Mouse (Mus musculus): ENCODE results near the gene Flt1. TPM values are rescaled to one million over a fixed set of nuclear protein-coding genes. Genes with fewer than 3 reads are reported as not detected.
A peak's percentile ranks its signal among the peaks of the same experiment; 100 is the strongest.

The Flt1 gene
- polyA plus RNA-seq, 1 experiment from 2014 or later = 22.3 TPM

DNA sequence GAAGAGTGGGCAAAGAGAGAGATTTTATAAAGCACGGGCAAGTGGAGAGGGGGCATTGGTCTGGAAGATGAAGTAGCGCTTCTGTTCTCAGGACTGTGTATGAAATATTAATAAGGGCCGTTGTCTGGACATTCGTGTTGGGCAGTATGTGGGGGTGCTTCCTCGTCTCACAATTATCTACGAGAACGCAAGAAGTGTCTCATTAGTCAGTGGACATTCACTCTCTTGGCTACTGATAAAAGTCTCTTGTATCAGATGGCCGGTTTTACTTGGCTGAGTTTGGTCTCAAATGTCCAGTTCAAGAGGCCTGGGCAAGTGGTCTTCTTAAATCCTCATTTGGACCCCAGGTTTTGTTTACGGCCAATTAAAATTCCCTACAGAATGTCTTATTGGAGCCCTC is 60.4 kb downstream of the Flt1 start:
- no peaks in the 10 kb centered on the region for H3K9me3 ChIP-seq (replicated peaks)
- no peaks in the 10 kb centered on the region for H3K36me3 ChIP-seq
- no peaks in the 10 kb centered on the region for H3K27me3 ChIP-seq
- no peak overlapping the region for H3K9ac ChIP-seq
- H3K4me1 ChIP-seq (replicated peaks) = no peaks in the 10 kb centered on the region
- H3K4me2 ChIP-seq = no peak overlapping the region
- 87% methylated on average over 9 of the region's 9 CpGs for WGBS
- no peak overlapping the region for H3K27ac ChIP-seq
- no peak for ATAC-seq (replicated peaks; ENCODE audit: insufficient number of reproducible peaks, insufficient read depth, low FRiP score, low read depth)
- H3K4me3 ChIP-seq = no peak overlapping the region

GRCm38 (mm10) chr5:147659909-147660308 is 65.9 kb downstream of the Flt1 start:
- no peak for ATAC-seq (replicated peaks; ENCODE audit: insufficient number of reproducible peaks, insufficient read depth, low FRiP score, low read depth)
- H3K27ac ChIP-seq = no peak overlapping the region

DNA sequence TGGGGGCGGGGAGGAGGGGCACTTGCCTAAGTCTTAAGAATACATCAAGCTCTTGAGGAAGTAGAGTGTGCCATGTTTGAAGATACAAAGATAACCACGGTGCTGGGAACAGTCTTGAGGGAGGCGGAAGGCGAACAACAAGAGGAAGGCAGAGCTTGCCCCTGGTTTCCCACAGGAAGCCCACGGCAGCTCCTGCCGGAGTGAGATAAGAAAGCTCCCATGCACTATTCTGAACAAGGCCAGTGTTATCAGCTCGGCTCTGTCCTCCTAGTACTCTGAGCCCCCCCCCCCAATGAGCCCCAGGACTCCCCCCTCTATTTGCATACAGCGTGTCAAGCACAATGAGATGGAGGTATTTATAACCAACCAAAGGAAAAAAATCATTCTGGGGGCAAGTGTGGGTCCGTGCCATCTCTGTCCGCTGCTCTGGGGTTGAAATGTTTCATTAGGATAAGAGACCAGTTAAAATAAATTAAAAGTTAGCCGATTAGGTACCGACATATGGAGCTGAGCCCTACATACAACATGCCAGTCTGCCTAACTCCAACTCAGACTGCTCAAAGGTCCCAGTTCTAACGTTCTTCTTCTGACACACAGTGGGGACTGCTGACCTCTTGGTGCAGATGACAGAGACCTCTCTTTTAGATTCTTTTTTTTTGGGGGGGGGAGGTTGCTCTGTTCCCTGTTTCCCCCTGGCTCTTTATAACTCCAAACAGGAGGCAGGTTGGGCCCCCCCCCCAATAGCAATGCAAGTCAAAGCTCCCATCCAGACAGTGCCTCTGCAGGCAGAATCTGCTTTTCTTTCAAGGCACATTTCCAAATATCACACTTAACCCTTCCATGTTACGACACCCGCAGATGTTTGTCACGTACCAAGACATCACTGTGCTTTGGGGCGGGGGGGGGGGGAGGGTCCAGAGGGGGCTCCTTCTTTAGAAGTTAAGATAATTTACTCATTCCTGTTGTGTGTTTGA is 67.6 kb downstream of the Flt1 start:
- WGBS = 19% methylated on average over 17 of the region's 17 CpGs
- peaks cover 9% of the 10 kb centered on the region; the same call in 1 of the 2 replicates for H3K36me3 ChIP-seq
- H3K4me2 ChIP-seq = peak overlapping the region; percentile 52
- H3K27me3 ChIP-seq = no peaks in the 10 kb centered on the region
- peaks cover 21% of the 10 kb centered on the region for H3K4me1 ChIP-seq (replicated peaks)
- H3K9ac ChIP-seq = no peak overlapping the region
- H3K9me3 ChIP-seq (replicated peaks) = no peaks in the 10 kb centered on the region
- peak overlapping the region; percentile 80 for H3K27ac ChIP-seq
- peak; percentile 91 for ATAC-seq (replicated peaks; ENCODE audit: insufficient number of reproducible peaks, insufficient read depth, low FRiP score, low read depth)
- H3K4me3 ChIP-seq = 0 out of 2 replicates have a peak overlapping the region, but pooled peaks have one; percentile 10

More at GRCm38 (mm10) chr5:147659909-147660308, 65.9 kb downstream of the Flt1 start:
- no peak overlapping the region for H3K4me2 ChIP-seq
- no peaks in the 10 kb centered on the region for H3K36me3 ChIP-seq
- no peaks in the 10 kb centered on the region for H3K27me3 ChIP-seq
- peaks cover 21% of the 10 kb centered on the region for H3K4me1 ChIP-seq (replicated peaks)
- H3K9me3 ChIP-seq (replicated peaks) = no peaks in the 10 kb centered on the region
- H3K4me3 ChIP-seq = no peak overlapping the region
- H3K9ac ChIP-seq = no peak overlapping the region
- WGBS = 69% methylated on average over 7 of the region's 7 CpGs

DNA sequence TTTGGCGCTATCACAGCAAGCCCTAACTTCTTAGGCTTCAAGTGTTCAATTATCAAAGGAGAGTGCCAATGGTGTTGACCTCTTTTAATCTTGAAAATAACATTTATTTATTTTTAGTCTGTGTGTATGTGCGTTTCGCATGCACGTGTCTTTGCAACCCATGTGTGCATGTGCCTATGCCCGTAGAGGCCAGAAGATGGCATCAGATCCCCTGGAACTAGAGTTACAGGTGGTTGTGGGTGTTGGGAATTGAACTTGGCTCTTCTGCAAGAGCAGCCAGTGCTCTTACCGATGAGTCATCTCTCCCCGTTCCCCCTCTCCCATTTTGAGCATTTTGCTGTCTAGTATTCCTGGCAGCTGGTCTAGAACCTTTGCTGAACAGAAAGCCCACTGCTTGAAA is 70.0 kb downstream of the Flt1 start:
- no peak overlapping the region for H3K4me3 ChIP-seq
- H3K4me1 ChIP-seq (replicated peaks) = peaks cover 21% of the 10 kb centered on the region
- no peak for ATAC-seq (replicated peaks; ENCODE audit: insufficient number of reproducible peaks, insufficient read depth, low FRiP score, low read depth)
- peaks cover 9% of the 10 kb centered on the region; the same call in 1 of the 2 replicates for H3K36me3 ChIP-seq
- H3K4me2 ChIP-seq = no peak overlapping the region
- no peak overlapping the region for H3K9ac ChIP-seq
- H3K9me3 ChIP-seq (replicated peaks) = no peaks in the 10 kb centered on the region
- WGBS = 85% methylated on average over 7 of the region's 7 CpGs
- H3K27me3 ChIP-seq = no peaks in the 10 kb centered on the region
- H3K27ac ChIP-seq = no peak overlapping the region

- Histone ChIP-seq H3K27me3 (no peaks in the 10 kb centered on the region), H3K4me1 (replicated peaks) (peaks cover 4% of the 10 kb centered on the region), H3K4me3 (no peak overlapping the region), H3K4me2 (no peak overlapping the region), H3K9me3 (replicated peaks) (no peaks in the 10 kb centered on the region), H3K36me3 (peaks cover 9% of the 10 kb centered on the region; the same call in 1 of the 2 replicates), H3K9ac (no peak overlapping the region), H3K27ac (no peak overlapping the region)
- ATAC-seq (replicated peaks; ENCODE audit: insufficient number of reproducible peaks, insufficient read depth, low FRiP score, low read depth) = no peak
- 81% methylated on average over 14 of the region's 14 CpGs for WGBS
Observed at GRCm38 (mm10) chr5:147651233-147651632, 74.6 kb downstream of the Flt1 start.

- H3K27me3 ChIP-seq = no peaks in the 10 kb centered on the region
- whole genome bisulfite sequencing = 65% methylated on average over 14 of the region's 14 CpGs
- H3K4me1 ChIP-seq (replicated peaks) = peaks cover 22% of the 10 kb centered on the region
- peak overlapping the region; percentile 82 for H3K27ac ChIP-seq
- H3K9ac ChIP-seq = no peak overlapping the region
- no peaks in the 10 kb centered on the region for H3K9me3 ChIP-seq (replicated peaks)
- no peak for ATAC-seq (replicated peaks; ENCODE audit: insufficient number of reproducible peaks, insufficient read depth, low FRiP score, low read depth)
- H3K36me3 ChIP-seq = no peaks in the 10 kb centered on the region
- H3K4me2 ChIP-seq = no peak overlapping the region
- no peak overlapping the region for H3K4me3 ChIP-seq
Observed at GRCm38 (mm10) chr5:147646351-147646929, 79.4 kb downstream of the Flt1 start.

DNA sequence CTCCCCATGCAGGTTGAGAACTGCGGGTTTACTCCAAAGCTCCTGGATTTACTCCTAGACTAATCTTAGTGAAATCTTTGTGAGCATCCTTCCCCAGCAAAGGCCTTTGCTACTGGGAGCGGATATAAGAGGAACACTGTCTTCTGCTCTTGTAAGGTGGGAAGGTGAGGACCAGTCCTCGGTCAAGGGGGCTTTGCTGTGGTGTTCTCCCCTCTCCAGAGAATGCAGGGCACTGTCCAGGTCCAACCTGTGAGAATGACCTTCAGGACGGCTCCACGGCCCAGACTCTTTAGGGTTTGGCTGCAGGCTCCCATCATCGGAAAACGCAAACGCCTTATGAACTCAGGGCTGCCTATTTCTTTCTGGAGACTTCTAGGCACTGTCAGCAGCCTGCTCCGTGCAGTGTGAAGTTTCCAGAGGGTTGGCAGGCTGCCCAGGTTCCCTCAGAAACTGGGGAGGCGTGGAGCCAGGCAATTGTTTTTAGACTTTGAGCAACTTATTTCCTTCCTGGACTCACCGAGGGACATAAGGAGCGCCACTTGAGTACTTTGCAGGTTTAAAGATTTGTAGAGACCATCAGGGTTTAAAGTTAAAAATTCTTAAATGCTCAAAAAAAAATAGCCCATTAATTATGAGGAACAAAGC is 80.7 kb downstream of the Flt1 start:
- ATAC-seq (replicated peaks; ENCODE audit: insufficient number of reproducible peaks, insufficient read depth, low FRiP score, low read depth) = peak; percentile 86
- H3K9ac ChIP-seq = no peak overlapping the region
- 28% methylated on average over 12 of the region's 12 CpGs for WGBS

DNA sequence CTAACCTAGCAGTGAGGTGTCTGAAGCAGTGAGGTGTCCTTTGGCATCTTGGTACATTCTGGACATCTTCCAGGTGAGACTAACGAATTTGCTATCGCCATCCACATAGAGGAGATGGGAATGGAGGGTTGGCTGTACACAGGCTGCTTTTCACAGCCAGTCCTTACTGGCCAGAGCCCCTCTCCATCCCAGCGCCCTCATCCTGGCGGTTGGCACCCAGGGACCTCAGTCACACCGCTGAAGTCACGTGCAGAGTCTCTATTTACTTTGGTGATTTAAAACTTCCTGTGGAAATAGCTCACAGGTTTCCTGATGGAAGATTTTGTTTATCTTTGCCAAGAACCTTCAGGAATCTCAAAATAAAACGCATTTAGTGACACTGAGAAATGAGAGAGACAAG is 84.4 kb downstream of the Flt1 start:
- Histone ChIP-seq H3K4me1 (replicated peaks) (peaks cover 20% of the 10 kb centered on the region), H3K9me3 (replicated peaks) (no peaks in the 10 kb centered on the region), H3K4me2 (no peak overlapping the region), H3K4me3 (no peak overlapping the region), H3K27me3 (no peaks in the 10 kb centered on the region), H3K9ac (no peak overlapping the region), H3K36me3 (no peaks in the 10 kb centered on the region), H3K27ac (no peak overlapping the region)
- 53% methylated on average over 7 of the region's 7 CpGs for WGBS
- ATAC-seq (replicated peaks; ENCODE audit: insufficient number of reproducible peaks, insufficient read depth, low FRiP score, low read depth) = no peak

More for the DNA sequence above, 80.7 kb downstream of the Flt1 start:
- Histone ChIP-seq H3K4me1 (replicated peaks) (peaks cover 22% of the 10 kb centered on the region), H3K27me3 (no peaks in the 10 kb centered on the region), H3K4me2 (peak overlapping the region; percentile 36), H3K9me3 (replicated peaks) (no peaks in the 10 kb centered on the region), H3K36me3 (no peaks in the 10 kb centered on the region), H3K4me3 (no peak overlapping the region), H3K27ac (peak overlapping the region; percentile 82)

- Histone ChIP-seq H3K4me3 (no peak overlapping the region), H3K36me3 (no peaks in the 10 kb centered on the region), H3K9ac (no peak overlapping the region), H3K4me2 (no peak overlapping the region), H3K27me3 (no peaks in the 10 kb centered on the region), H3K27ac (no peak overlapping the region), H3K9me3 (replicated peaks) (no peaks in the 10 kb centered on the region), H3K4me1 (replicated peaks) (peaks cover 5% of the 10 kb centered on the region)
- ATAC-seq (replicated peaks; ENCODE audit: insufficient number of reproducible peaks, insufficient read depth, low FRiP score, low read depth) = no peak
- WGBS = 84% methylated on average over 5 of the region's 5 CpGs
Observed at GRCm38 (mm10) chr5:147639940-147640339, 85.9 kb downstream of the Flt1 start.

DNA sequence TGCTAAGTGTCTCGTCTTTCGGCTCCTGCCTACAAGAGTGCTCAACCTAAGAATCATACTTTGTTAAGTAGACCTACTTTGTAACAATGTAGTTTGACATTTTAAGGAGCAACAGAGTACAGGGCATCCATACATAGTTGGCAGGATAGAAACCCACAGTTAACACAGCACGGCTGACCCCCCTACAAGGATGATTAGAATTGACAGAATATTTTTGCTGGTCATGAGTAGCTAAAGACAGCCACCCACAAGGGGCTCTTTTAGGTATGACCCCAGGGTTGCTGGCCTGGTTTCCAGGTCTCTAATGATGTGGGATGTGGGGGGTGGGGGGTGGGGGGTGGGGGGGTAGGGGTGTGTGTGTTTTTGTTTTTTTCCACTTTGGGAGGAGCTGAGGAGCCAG is 89.1 kb downstream of the Flt1 start:
- H3K9ac ChIP-seq = no peak overlapping the region
- H3K27ac ChIP-seq = no peak overlapping the region
- no peaks in the 10 kb centered on the region for H3K27me3 ChIP-seq
- no peak overlapping the region for H3K4me2 ChIP-seq
- H3K36me3 ChIP-seq = no peaks in the 10 kb centered on the region
- 78% methylated on average over 3 of the region's 3 CpGs for WGBS
- peaks cover 9% of the 10 kb centered on the region; the same call in 1 of the 2 replicates for H3K4me1 ChIP-seq (replicated peaks)
- no peak overlapping the region for H3K4me3 ChIP-seq
- H3K9me3 ChIP-seq (replicated peaks) = no peaks in the 10 kb centered on the region
- ATAC-seq (replicated peaks; ENCODE audit: insufficient number of reproducible peaks, insufficient read depth, low FRiP score, low read depth) = no peak

DNA sequence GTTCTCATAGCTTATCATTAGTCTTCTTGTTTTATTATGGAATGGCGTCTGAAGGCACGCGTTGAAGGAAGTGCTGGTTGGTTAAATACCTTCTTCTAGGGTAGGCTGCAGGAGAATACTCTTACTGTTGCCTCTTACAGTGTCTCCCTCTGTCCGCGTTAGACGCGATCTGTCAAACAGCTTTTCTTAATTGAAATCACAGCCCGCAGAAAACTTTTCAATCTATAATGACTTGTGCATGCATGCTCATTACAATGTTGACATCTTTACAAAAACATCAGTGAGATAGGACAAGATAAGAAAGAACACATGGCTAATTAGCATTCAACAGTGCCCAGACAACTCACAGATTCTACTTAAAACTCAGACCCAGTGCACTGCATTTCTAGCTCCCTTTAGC is 89.9 kb downstream of the Flt1 start:
- Histone ChIP-seq H3K4me1 (replicated peaks) (peaks cover 12% of the 10 kb centered on the region; the same call in 1 of the 2 replicates), H3K27me3 (no peaks in the 10 kb centered on the region), H3K36me3 (no peaks in the 10 kb centered on the region), H3K4me2 (no peak overlapping the region), H3K4me3 (no peak overlapping the region), H3K9me3 (replicated peaks) (no peaks in the 10 kb centered on the region), H3K27ac (no peak overlapping the region), H3K9ac (no peak overlapping the region)
- 74% methylated on average over 8 of the region's 8 CpGs for WGBS
- ATAC-seq (replicated peaks; ENCODE audit: insufficient number of reproducible peaks, insufficient read depth, low FRiP score, low read depth) = no peak
